Mouse (Mus musculus) CD4-positive, CD25-positive, alpha-beta regulatory T cell, adult 4 months (primary cell): ENCODE results near the gene Wfdc10. TPM values are rescaled to one million over a fixed set of nuclear protein-coding genes. Genes with fewer than 3 reads are reported as not detected.

Source experiments
- ATAC-seq: one replicate; pipeline ENCODE4 v1.8.0; 2017
- polyA plus RNA-seq, 2 experiments: library from polyadenylated mRNA; unstranded; fragments of 100-300 nt; shearing (Covaris generic); gene quantifications; one replicate each; pipeline ENCODE4 v1.2.1; 2017

Gene Wfdc10
- polyA plus RNA-seq, 2 experiments from 2014 or later, result not detected

GRCm38 (mm10) chr2:164701761-164702160, 45.9 kb downstream of the Wfdc10 start:
- ATAC-seq, result no peak

GRCm38 (mm10) chr2:164704235-164704634, 48.4 kb downstream of the Wfdc10 start:
- no peak for ATAC-seq

- no peak for ATAC-seq
Measured at GRCm38 (mm10) chr2:164705328-164705727, 49.5 kb downstream of the Wfdc10 start.

- no peak for ATAC-seq
Measured at GRCm38 (mm10) chr2:164705991-164706390, 50.1 kb downstream of the Wfdc10 start.

Other genes with a start within 250 kb of the Wfdc10 start
- 10 to 100 TPM; 69.7 to 93.7 TPM for gene Sdc4, start 212.2 kb upstream of the Wfdc10 start, polyA plus RNA-seq
- 10 to 100 TPM in 1 of 2 experiments, 1 to 10 TPM in 1; 8.8 to 15.1 TPM for gene Sys1, start 199.1 kb upstream of the Wfdc10 start, polyA plus RNA-seq
- not detected for gene Gm20458, start 195.1 kb upstream of the Wfdc10 start, polyA plus RNA-seq
- not detected for gene Trp53tg5, start 182.3 kb upstream of the Wfdc10 start, polyA plus RNA-seq
- 1 to 10 TPM; 3.7 to 4.5 TPM for gene Dbndd2, start 169.9 kb upstream of the Wfdc10 start, polyA plus RNA-seq
- 10 to 100 TPM; 17.0 to 27.0 TPM for gene Pigt, start 158.5 kb upstream of the Wfdc10 start, polyA plus RNA-seq
- gene Wfdc2, start 93.6 kb upstream of the Wfdc10 start, polyA plus RNA-seq, result 1 to 10 TPM; 2.2 to 3.0 TPM
- not detected for gene Spint3, start 82.6 kb upstream of the Wfdc10 start, polyA plus RNA-seq
- not detected for gene Wfdc6a, start 70.6 kb upstream of the Wfdc10 start, polyA plus RNA-seq
- not detected for gene Eppin, start 62.5 kb upstream of the Wfdc10 start, polyA plus RNA-seq
- not detected for gene Wfdc6b, start 42.5 kb upstream of the Wfdc10 start, polyA plus RNA-seq
- not detected for gene Wfdc8, start 42.4 kb upstream of the Wfdc10 start, polyA plus RNA-seq
- gene Wfdc16, start 17.2 kb upstream of the Wfdc10 start, polyA plus RNA-seq, result not detected
- not detected for gene Wfdc9, start 537 bp downstream of the Wfdc10 start, polyA plus RNA-seq
- gene Wfdc11, start 18.0 kb downstream of the Wfdc10 start, polyA plus RNA-seq, result not detected
- gene Wfdc13, start 29.1 kb downstream of the Wfdc10 start, polyA plus RNA-seq, result not detected
- gene Spint4, start 42.5 kb downstream of the Wfdc10 start, polyA plus RNA-seq, result not detected
- gene Spint5, start 59.3 kb downstream of the Wfdc10 start, polyA plus RNA-seq, result not detected
- gene Wfdc3, start 89.9 kb downstream of the Wfdc10 start, polyA plus RNA-seq, result not detected
- 1 to 10 TPM; 3.8 to 7.3 TPM for gene Dnttip1, start 89.9 kb downstream of the Wfdc10 start, polyA plus RNA-seq
- gene Ube2c, start 113.9 kb downstream of the Wfdc10 start, polyA plus RNA-seq, result 10 to 100 TPM in 1 of 2 experiments, 1 to 10 TPM in 1; 7.7 to 11.4 TPM
- not detected for gene Tnnc2, start 123.9 kb downstream of the Wfdc10 start, polyA plus RNA-seq
- gene Snx21, start 129.8 kb downstream of the Wfdc10 start, polyA plus RNA-seq, result 1 to 10 TPM; 4.9 to 7.7 TPM
- 10 to 100 TPM; 32.5 to 42.2 TPM for gene Acot8, start 148.8 kb downstream of the Wfdc10 start, polyA plus RNA-seq
- 1 to 10 TPM; 7.0 to 8.1 TPM for gene Zswim3, start 149.1 kb downstream of the Wfdc10 start, polyA plus RNA-seq
- 10 to 100 TPM; 20.9 to 30.5 TPM for gene Zswim1, start 166.6 kb downstream of the Wfdc10 start, polyA plus RNA-seq
- gene Spata25, start 172.5 kb downstream of the Wfdc10 start, polyA plus RNA-seq, result not detected
- gene Ctsa, start 176.8 kb downstream of the Wfdc10 start, polyA plus RNA-seq, result 100 to 1,000 TPM; 211 to 247 TPM
- gene Neurl2, start 177.4 kb downstream of the Wfdc10 start, polyA plus RNA-seq, result 1 to 10 TPM in 1 of 2 experiments, under 1 TPM in 1; 0.65 to 1.6 TPM
- under 1 TPM; 0.34 to 0.98 TPM for gene Pltp, start 201.7 kb downstream of the Wfdc10 start, polyA plus RNA-seq
- gene Pcif1, start 223.3 kb downstream of the Wfdc10 start, polyA plus RNA-seq, result 100 to 1,000 TPM; 106 to 115 TPM